Mouse (Mus musculus): ENCODE measurements around the gene Copg1. TPM values are rescaled to one million over a fixed set of nuclear protein-coding genes. Genes with fewer than 3 reads are reported as not detected.

Copg1 gene
- polyA plus RNA-seq (2011; ENCODE audit: insufficient read length, low read depth, missing spikeins), result 230 TPM in 2 replicates

DNA sequence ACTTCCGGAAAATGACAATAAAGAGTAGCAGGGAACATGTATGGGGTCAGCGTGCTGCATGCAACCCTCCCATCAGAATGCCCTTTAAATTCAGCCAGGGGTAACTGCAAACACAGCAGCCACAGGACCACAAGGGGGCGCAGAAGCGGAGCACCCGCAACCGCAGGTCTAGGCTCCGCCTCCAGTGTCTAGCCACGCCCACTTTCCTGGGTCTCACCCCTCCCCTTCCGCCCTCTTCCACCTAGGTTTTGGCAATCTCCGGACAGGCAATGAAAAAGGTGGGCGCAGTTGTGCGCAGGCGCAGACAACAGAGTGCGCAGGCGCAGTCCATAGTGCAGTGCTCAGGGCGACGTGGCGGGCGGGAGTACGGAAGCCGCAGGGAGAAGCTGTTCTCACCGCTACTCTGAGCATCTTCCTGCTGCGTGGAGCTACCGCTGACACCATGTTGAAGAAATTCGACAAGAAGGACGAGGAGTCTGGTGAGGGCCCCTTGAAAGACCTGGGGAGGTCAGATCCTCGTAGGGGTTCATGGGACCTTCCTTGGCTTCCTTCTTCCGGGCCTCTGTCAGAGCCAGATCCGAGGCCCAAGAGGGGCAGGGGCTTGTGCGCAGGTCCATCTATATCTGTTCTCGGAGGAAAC is at the start of gene Copg1:
Gene Copg1 (plus strand): TSS at position 221 of the 640 bp plus-strand sequence.
- TF ChIP-seq CTCF (IDR thresholded peaks at IDR 0.05; ENCODE audit: borderline replicate concordance, insufficient read depth, low read length), result peak; percentile 64
- TF ChIP-seq POLR2A (IDR thresholded peaks at IDR 0.05; ENCODE audit: low read depth, low read length), result peak; percentile 98

DNA sequence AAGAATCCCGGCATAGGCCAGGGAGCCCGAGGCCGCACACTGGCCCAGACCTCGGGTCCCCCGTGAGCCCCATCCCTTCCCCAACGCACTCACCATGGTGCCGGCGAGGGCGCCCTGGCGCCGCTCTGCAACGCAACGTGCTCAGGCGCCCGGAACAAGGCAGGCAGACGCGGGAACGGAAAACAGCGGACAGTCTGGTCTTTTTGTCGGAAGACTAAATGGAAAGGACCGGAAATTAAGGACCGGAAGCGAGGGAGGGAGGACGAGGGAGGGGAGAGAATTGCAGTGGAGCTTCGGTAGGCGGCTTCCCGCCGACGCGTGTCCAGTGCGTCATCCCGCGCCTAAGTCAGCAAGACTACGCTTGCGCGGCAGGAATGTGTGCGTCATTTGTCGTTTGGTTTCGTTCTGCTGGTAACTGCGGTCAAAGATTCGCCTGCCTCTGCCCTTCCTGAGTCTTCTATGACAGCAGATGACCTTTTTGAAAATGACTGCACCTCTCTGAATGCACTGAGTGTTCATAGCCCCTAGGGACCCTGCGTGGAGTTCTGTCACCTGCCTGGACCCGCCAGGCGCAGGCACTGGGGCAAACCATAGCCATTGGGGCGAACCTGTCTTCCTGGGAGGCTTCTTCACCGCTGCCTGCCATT is 48.9 kb upstream of the Copg1 start, which contains the start of gene Isy1:
Gene Isy1 (minus strand): TSS at position 248 of the 647 bp plus-strand sequence.
- TF ChIP-seq POLR2A (IDR thresholded peaks at IDR 0.05; ENCODE audit: low read depth, low read length) (peak; percentile 69), CTCF (IDR thresholded peaks at IDR 0.05; ENCODE audit: borderline replicate concordance, insufficient read depth, low read length) (no peak)
- peak within 1 kb of the TSS; percentile 67 for H3K27ac ChIP-seq (ENCODE audit: insufficient read depth, low read length)
- no peaks in the 10 kb centered on the region for H3K4me1 ChIP-seq (ENCODE audit: control insufficient read depth, insufficient read depth, low read length)
- H3K4me3 ChIP-seq (ENCODE audit: insufficient read depth, low read length), result peak within 1 kb of the TSS; percentile 88

More for the DNA sequence above, at the start of gene Copg1:
- peak within 1 kb of the TSS; percentile 56 for H3K27ac ChIP-seq (ENCODE audit: insufficient read depth, low read length)
- peak within 1 kb of the TSS; percentile 97 for H3K4me3 ChIP-seq (ENCODE audit: insufficient read depth, low read length)
- 0 out of 2 replicates have a peak, but pooled peaks cover 3% of the 10 kb centered on the region for H3K4me1 ChIP-seq (ENCODE audit: control insufficient read depth, insufficient read depth, low read length)

GRCm38 (mm10) chr6:87839797-87840341 is 47.7 kb upstream of the Copg1 start:
- TF ChIP-seq POLR2A (IDR thresholded peaks at IDR 0.05; ENCODE audit: low read depth, low read length), result no peak
- TF ChIP-seq CTCF (IDR thresholded peaks at IDR 0.05; ENCODE audit: borderline replicate concordance, insufficient read depth, low read length), result no peak
- Histone ChIP-seq H3K4me3 (ENCODE audit: insufficient read depth, low read length) (no peak overlapping the region), H3K27ac (ENCODE audit: insufficient read depth, low read length) (peak overlapping the region; percentile 24; the same call in 1 of the 2 replicates)

DNA sequence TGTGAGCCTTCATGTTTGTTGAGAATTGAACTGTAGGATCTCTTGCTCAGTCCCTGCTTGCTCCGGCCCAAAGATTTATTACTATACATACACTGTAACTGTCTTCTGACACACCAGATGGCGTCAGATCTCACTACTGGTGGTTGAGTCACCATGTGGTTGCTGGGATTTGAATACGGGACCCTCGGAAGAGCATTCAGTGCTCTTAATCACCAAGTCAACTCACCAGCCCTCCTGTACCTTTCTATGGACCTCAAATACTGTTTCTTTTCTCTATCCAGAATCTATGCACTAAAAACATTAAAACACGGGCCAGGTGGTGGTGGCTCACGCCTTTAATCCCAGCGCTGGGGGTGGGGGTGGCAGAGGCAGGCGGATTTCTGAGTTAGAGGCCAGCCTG is 46.0 kb upstream of the Copg1 start:
- H3K4me3 ChIP-seq (ENCODE audit: insufficient read depth, low read length), result no peak overlapping the region
- no peak overlapping the region for H3K27ac ChIP-seq (ENCODE audit: insufficient read depth, low read length)
- H3K4me1 ChIP-seq (ENCODE audit: control insufficient read depth, insufficient read depth, low read length), result no peaks in the 10 kb centered on the region
- TF ChIP-seq POLR2A (IDR thresholded peaks at IDR 0.05; ENCODE audit: low read depth, low read length) (no peak), CTCF (IDR thresholded peaks at IDR 0.05; ENCODE audit: borderline replicate concordance, insufficient read depth, low read length) (no peak)

More at GRCm38 (mm10) chr6:87839797-87840341, 47.7 kb upstream of the Copg1 start:
- H3K4me1 ChIP-seq (ENCODE audit: control insufficient read depth, insufficient read depth, low read length), result no peaks in the 10 kb centered on the region

GRCm38 (mm10) chr6:87842254-87842653 is 45.4 kb upstream of the Copg1 start:
- Histone ChIP-seq H3K27ac (ENCODE audit: insufficient read depth, low read length) (no peak overlapping the region), H3K4me3 (ENCODE audit: insufficient read depth, low read length) (no peak overlapping the region), H3K4me1 (ENCODE audit: control insufficient read depth, insufficient read depth, low read length) (peaks cover 3% of the 10 kb centered on the region)
- TF ChIP-seq POLR2A (IDR thresholded peaks at IDR 0.05; ENCODE audit: low read depth, low read length), result no peak
- TF ChIP-seq CTCF (IDR thresholded peaks at IDR 0.05; ENCODE audit: borderline replicate concordance, insufficient read depth, low read length), result no peak

- peaks cover 6% of the 10 kb centered on the region for H3K4me1 ChIP-seq (ENCODE audit: control insufficient read depth, insufficient read depth, low read length)
- no peak for TF ChIP-seq CTCF (IDR thresholded peaks at IDR 0.05; ENCODE audit: borderline replicate concordance, insufficient read depth, low read length)
- TF ChIP-seq POLR2A (IDR thresholded peaks at IDR 0.05; ENCODE audit: low read depth, low read length), result no peak
- H3K4me3 ChIP-seq (ENCODE audit: insufficient read depth, low read length), result no peak overlapping the region
- no peak overlapping the region for H3K27ac ChIP-seq (ENCODE audit: insufficient read depth, low read length)
These were observed 42.5 kb upstream of the Copg1 start for GRCm38 (mm10) chr6:87845031-87845695.

DNA sequence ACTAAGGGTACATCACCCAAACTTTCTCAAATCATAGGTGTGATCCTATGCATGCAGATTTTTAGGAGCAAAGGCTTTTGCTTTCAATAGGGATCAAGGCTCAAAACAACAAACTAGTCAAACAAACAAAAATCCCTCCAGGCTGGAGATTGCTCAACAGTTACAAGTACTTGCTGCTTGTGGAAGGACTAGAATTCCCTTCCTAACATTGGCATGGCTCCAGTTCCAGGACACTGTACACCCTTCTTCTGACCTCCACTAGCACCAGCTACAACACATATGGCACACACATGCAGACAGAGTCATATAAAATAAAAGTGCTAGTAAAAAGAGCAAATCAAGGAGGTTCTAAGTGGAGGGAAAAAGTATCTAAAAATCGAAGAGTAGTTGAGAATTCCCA is 40.8 kb upstream of the Copg1 start:
- TF ChIP-seq CTCF (IDR thresholded peaks at IDR 0.05; ENCODE audit: borderline replicate concordance, insufficient read depth, low read length) (no peak), POLR2A (IDR thresholded peaks at IDR 0.05; ENCODE audit: low read depth, low read length) (no peak)
- peak overlapping the region; percentile 31 for H3K4me3 ChIP-seq (ENCODE audit: insufficient read depth, low read length)
- peaks cover 6% of the 10 kb centered on the region for H3K4me1 ChIP-seq (ENCODE audit: control insufficient read depth, insufficient read depth, low read length)
- H3K27ac ChIP-seq (ENCODE audit: insufficient read depth, low read length), result no peak overlapping the region

DNA sequence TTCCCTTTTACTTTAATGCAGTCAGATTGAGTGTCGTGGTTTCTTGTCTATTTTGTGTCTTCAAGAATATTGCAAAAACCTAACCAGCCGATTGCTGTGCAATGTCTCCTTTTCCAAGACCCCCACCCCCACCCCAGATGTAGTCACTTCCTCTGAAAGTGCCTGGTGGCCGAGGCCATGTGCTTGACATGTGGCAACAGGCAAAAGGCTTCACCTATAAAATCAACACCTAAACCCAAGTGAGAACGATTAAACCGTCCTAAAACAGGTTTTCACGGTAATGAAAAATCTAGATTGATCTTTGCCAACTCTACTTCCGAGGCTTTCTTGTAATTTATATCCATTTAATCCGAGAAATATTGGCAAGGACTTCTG is 37.8 kb upstream of the Copg1 start:
- peak overlapping the region; percentile 81 for H3K27ac ChIP-seq (ENCODE audit: insufficient read depth, low read length)
- H3K4me1 ChIP-seq (ENCODE audit: control insufficient read depth, insufficient read depth, low read length), result peaks cover 14% of the 10 kb centered on the region

GRCm38 (mm10) chr6:87850155-87850899 is 37.3 kb upstream of the Copg1 start:
- no peak for TF ChIP-seq CTCF (IDR thresholded peaks at IDR 0.05; ENCODE audit: borderline replicate concordance, insufficient read depth, low read length)
- TF ChIP-seq POLR2A (IDR thresholded peaks at IDR 0.05; ENCODE audit: low read depth, low read length), result 0 out of 2 replicates have a peak, but pooled peaks have one; percentile 1
- Histone ChIP-seq H3K4me3 (ENCODE audit: insufficient read depth, low read length) (peak overlapping the region; percentile 71), H3K27ac (ENCODE audit: insufficient read depth, low read length) (peak overlapping the region; percentile 81), H3K4me1 (ENCODE audit: control insufficient read depth, insufficient read depth, low read length) (peaks cover 14% of the 10 kb centered on the region)

More for the DNA sequence above, 37.8 kb upstream of the Copg1 start:
- TF ChIP-seq POLR2A (IDR thresholded peaks at IDR 0.05; ENCODE audit: low read depth, low read length) (0 out of 2 replicates have a peak, but pooled peaks have one; percentile 9), CTCF (IDR thresholded peaks at IDR 0.05; ENCODE audit: borderline replicate concordance, insufficient read depth, low read length) (no peak)
- H3K4me3 ChIP-seq (ENCODE audit: insufficient read depth, low read length), result peak overlapping the region; percentile 71
